In the genomic region with DNA sequence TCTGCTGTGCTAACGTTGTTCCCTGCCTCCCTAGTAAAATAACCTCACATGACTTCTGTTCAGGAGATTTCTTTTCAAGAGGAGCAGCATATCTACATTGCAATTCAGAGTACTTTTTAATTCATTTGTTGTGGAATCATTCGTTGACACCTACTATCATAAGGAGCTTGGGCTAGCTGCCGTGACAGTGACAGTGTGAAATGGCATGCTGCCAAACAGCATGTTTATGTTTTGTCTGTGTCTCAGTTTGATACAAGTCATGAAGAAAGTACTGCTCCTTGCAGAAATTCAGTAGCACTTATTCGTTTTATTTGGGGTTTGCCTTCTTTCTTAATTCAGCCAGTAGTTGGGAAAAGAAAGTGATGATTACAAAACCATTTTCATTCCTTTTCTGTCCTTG, we compare ENCODE assay signal across 15 mouse cellular contexts.
DNase-seq lines count a peak whose midpoint lies in the region; ATAC-seq and TF ChIP-seq lines count a peak whose summit lies in the region.
"Had no signal": no experiment of that assay in that cellular context is flagged by ENCODE, and none has a peak within 500 bp of the region (broad histone marks: within the 10 kb centered on the region; RNA-seq: fewer than 3 reads in every experiment).

No protein-coding gene starts in this region.

- WGBS in heart, postnatal 0 days = 17% methylated on average over 4 of the region's 4 CpGs
- 53% methylated on average over 4 of the region's 4 CpGs for WGBS in heart, embryonic 11.5 days (ENCODE audit: insufficient replicate concordance)
- WGBS in lung, embryonic 14.5 days = 39% methylated on average over 4 of the region's 4 CpGs
- WGBS in lung, adult 2 months = 38% methylated on average over 4 of the region's 4 CpGs

- no peaks in the 10 kb centered on the region for H3K79me2 ChIP-seq in MEL (ENCODE audit: control insufficient read depth, insufficient read depth, low read length, poor library complexity)

- no peak overlapping the region for H3K9ac ChIP-seq in heart, postnatal 0 days (replicated peaks; ENCODE audit: low read depth, low read length)
- H3K9ac ChIP-seq in heart, embryonic 11.5 days (ENCODE audit: low read depth, low read length) = no peak overlapping the region
- no peak overlapping the region for H3K9ac ChIP-seq in lung, embryonic 14.5 days
- H3K9ac ChIP-seq in MEL (ENCODE audit: control insufficient read depth, low read depth, low read length, poor library complexity, severe bottlenecking) = no peak overlapping the region
- H3K9ac ChIP-seq: heart, embryonic 15.5 days had no signal

- H3K27ac ChIP-seq in heart, postnatal 0 days (ENCODE audit: low read depth) = no peak overlapping the region
- no peak overlapping the region for H3K27ac ChIP-seq in heart, embryonic 11.5 days (ENCODE audit: low read depth, low read length)
- no peak overlapping the region for H3K27ac ChIP-seq in lung, embryonic 14.5 days (ENCODE audit: low read depth)
- no peak overlapping the region for H3K27ac ChIP-seq in MEL (ENCODE audit: control insufficient read depth, low read depth, low read length)
- H3K27ac ChIP-seq: forebrain, embryonic 10.5 days; heart, embryonic 15.5 days had no signal

- H3K4me2 ChIP-seq in heart, postnatal 0 days (ENCODE audit: low read depth, low read length) = no peak overlapping the region
- H3K4me2 ChIP-seq in heart, embryonic 11.5 days = no peak overlapping the region
- H3K4me2 ChIP-seq in lung, embryonic 14.5 days = no peak overlapping the region
- H3K4me2 ChIP-seq: heart, embryonic 15.5 days had no signal

- no peak for ATAC-seq in heart, postnatal 0 days (ENCODE audit: insufficient read depth, low read depth)
- no peak for ATAC-seq in heart, embryonic 11.5 days (replicated peaks; ENCODE audit: insufficient number of reproducible peaks, low FRiP score, low TSS enrichment)
- ATAC-seq in lung, embryonic 14.5 days (ENCODE audit: insufficient read depth) = no peak
- ATAC-seq: activated CD4-positive, CD25-positive, alpha-beta regulatory T cell, adult 4 months had no signal

- no peaks in the 10 kb centered on the region for H3K36me3 ChIP-seq in heart, postnatal 0 days (replicated peaks; ENCODE audit: control insufficient read depth, insufficient read depth, low read length)
- no peaks in the 10 kb centered on the region for H3K36me3 ChIP-seq in heart, embryonic 11.5 days (ENCODE audit: control insufficient read depth, insufficient read depth, low read length)
- no peaks in the 10 kb centered on the region for H3K36me3 ChIP-seq in lung, embryonic 14.5 days (ENCODE audit: insufficient read depth)
- H3K36me3 ChIP-seq in MEL (ENCODE audit: control insufficient read depth in 1 of 2, insufficient read depth in 2 of 2, low read length in 2 of 2) = peaks cover 0 to 14% of the 10 kb centered on the region in 2 experiments; a peak in 2 of 4 replicates
- H3K36me3 ChIP-seq: forebrain, embryonic 10.5 days; heart, embryonic 15.5 days had no signal

- TF ChIP-seq EP300 in heart, postnatal 0 days (IDR thresholded peaks at IDR 0.05; ENCODE audit: low read depth) = no peak
- no peak for TF ChIP-seq EP300 in MEL (IDR thresholded peaks at IDR 0.05; ENCODE audit: low read depth in 1 of 2, low read length in 2 of 2)

- peak; percentile 12 for DNase-seq in adrenal gland, adult 2 months
- DNase-seq in adrenal gland, postnatal 4 days (ENCODE audit: low spot score in 2 of 2) = no peak
- peak; percentile 16 for DNase-seq in heart, postnatal 0 days (ENCODE audit: low spot score)
- peak; percentile 63 for DNase-seq in lung, embryonic 14.5 days
- no peak for DNase-seq in lung, adult 2 months
- peak; percentile 74 for DNase-seq in MEL (ENCODE audit: low read depth, low spot score)
- DNase-seq in testis, postnatal 10 days (ENCODE audit: low spot score) = no peak
- DNase-seq: kidney, adult 8-10 months; liver; thymus, postnatal 36 days had no signal

- TF ChIP-seq POLR2A in lung, adult 2 months (IDR thresholded peaks at IDR 0.05; ENCODE audit: borderline replicate concordance, extremely low read depth, low read depth, low read length) = no peak
- no peak for TF ChIP-seq POLR2A in MEL (IDR thresholded peaks at IDR 0.05; ENCODE audit: control insufficient read depth in 1 of 2, insufficient read depth in 1 of 2, low read depth in 1 of 2, low read length in 2 of 2, poor library complexity in 1 of 2)

- no peaks in the 10 kb centered on the region for H3K27me3 ChIP-seq in heart, postnatal 0 days (ENCODE audit: control insufficient read depth, insufficient read depth, low read length)
- no peaks in the 10 kb centered on the region for H3K27me3 ChIP-seq in heart, embryonic 11.5 days (ENCODE audit: control insufficient read depth, insufficient read depth, low read length)
- no peaks in the 10 kb centered on the region for H3K27me3 ChIP-seq in lung, embryonic 14.5 days (ENCODE audit: insufficient read depth, low read length)
- H3K27me3 ChIP-seq in MEL (ENCODE audit: control insufficient read depth in 1 of 2, insufficient read depth in 2 of 2, low read length in 2 of 2) = no peaks in the 10 kb centered on the region
- H3K27me3 ChIP-seq: heart, embryonic 15.5 days; megakaryocyte, embryonic 14.5 days had no signal

- H3K4me3 ChIP-seq in heart, postnatal 0 days (ENCODE audit: low read depth, low read length) = no peak overlapping the region
- no peak overlapping the region for H3K4me3 ChIP-seq in heart, embryonic 11.5 days (ENCODE audit: low read depth, low read length)
- no peak overlapping the region for H3K4me3 ChIP-seq in lung, embryonic 14.5 days (ENCODE audit: low read depth, low read length)
- H3K4me3 ChIP-seq in lung, adult 2 months (replicated peaks; ENCODE audit: extremely low read depth, low read depth, low read length) = no peak overlapping the region
- no peak overlapping the region for H3K4me3 ChIP-seq in MEL (ENCODE audit: control insufficient read depth in 1 of 2, insufficient read depth in 1 of 2, low read depth in 2 of 2, low read length in 2 of 2)
- H3K4me3 ChIP-seq: forebrain, embryonic 10.5 days; heart, embryonic 15.5 days; megakaryocyte, embryonic 14.5 days had no signal

- no peak for TF ChIP-seq CTCF in heart, postnatal 0 days (IDR thresholded peaks at IDR 0.05; ENCODE audit: low read depth)
- no peak for TF ChIP-seq CTCF in lung, embryonic 14.5 days (IDR thresholded peaks at IDR 0.05; ENCODE audit: low read depth)
- no peak for TF ChIP-seq CTCF in lung, adult 2 months (IDR thresholded peaks at IDR 0.05; ENCODE audit: insufficient read depth, low read length)
- no peak for TF ChIP-seq CTCF in MEL (IDR thresholded peaks at IDR 0.05 in 2 of 3, conservative IDR thresholded peaks at IDR 0.05 in 1 of 3; ENCODE audit: control insufficient read depth in 1 of 3, insufficient read depth in 1 of 3, low read depth in 2 of 3, low read length in 3 of 3, poor library complexity in 1 of 3, severe bottlenecking in 1 of 3)

- no peak for TF ChIP-seq RAD21 in MEL (IDR thresholded peaks at IDR 0.05; ENCODE audit: low read depth, low read length)

- H3K9me3 ChIP-seq in heart, postnatal 0 days (replicated peaks; ENCODE audit: control insufficient read depth, low read length) = no peaks in the 10 kb centered on the region
- H3K9me3 ChIP-seq in heart, embryonic 11.5 days (replicated peaks; ENCODE audit: control insufficient read depth, low read length) = no peaks in the 10 kb centered on the region
- no peaks in the 10 kb centered on the region for H3K9me3 ChIP-seq in lung, embryonic 14.5 days (ENCODE audit: low read depth, low read length)
- H3K9me3 ChIP-seq in MEL (replicated peaks; ENCODE audit: insufficient read depth, low read length) = no peaks in the 10 kb centered on the region
- H3K9me3 ChIP-seq: forebrain, embryonic 10.5 days; heart, embryonic 15.5 days; megakaryocyte, embryonic 14.5 days had no signal

- peaks cover 5% of the 10 kb centered on the region; the same call in 1 of the 2 replicates for H3K4me1 ChIP-seq in heart, postnatal 0 days (ENCODE audit: control insufficient read depth, insufficient read depth)
- H3K4me1 ChIP-seq in heart, embryonic 11.5 days (ENCODE audit: control insufficient read depth, insufficient read depth, low read length) = no peaks in the 10 kb centered on the region; the same call in 1 of the 2 replicates
- H3K4me1 ChIP-seq in lung, embryonic 14.5 days (ENCODE audit: insufficient read depth) = no peaks in the 10 kb centered on the region
- H3K4me1 ChIP-seq in lung, adult 2 months (ENCODE audit: control insufficient read depth, insufficient read depth, low read length) = no peaks in the 10 kb centered on the region
- H3K4me1 ChIP-seq in MEL (ENCODE audit: control insufficient read depth in 1 of 2, insufficient read depth in 2 of 2, low read length in 2 of 2) = peaks cover 0 to 8% of the 10 kb centered on the region in 2 experiments; a peak in 2 of 4 replicates
- H3K4me1 ChIP-seq: forebrain, embryonic 10.5 days; megakaryocyte, embryonic 14.5 days had no signal

TF ChIP-seq in MEL, 35 proteins besides CTCF, POLR2A, EP300 and RAD21:
- TF ChIP-seq MAFK (IDR thresholded peaks at IDR 0.05; ENCODE audit: borderline replicate concordance, low read depth, low read length) (no peak), NRF1 (IDR thresholded peaks at IDR 0.05; ENCODE audit: insufficient read depth, low read depth, low read length, poor library complexity, severe bottlenecking) (no peak), GABPA (IDR thresholded peaks at IDR 0.05; ENCODE audit: low read depth, low read length) (no peak)

Comparison
In these comparisons a context has a peak if more than half of its experiments do, and no peak if none do; other contexts are left out.
1. DNase-seq: peak in adrenal gland, adult 2 months (single experiment), heart, postnatal 0 days (single experiment), lung, embryonic 14.5 days (single experiment) and MEL (single experiment); none in adrenal gland, postnatal 4 days (0 of 2), lung, adult 2 months (single experiment) and testis, postnatal 10 days (single experiment).